In the genomic region with DNA sequence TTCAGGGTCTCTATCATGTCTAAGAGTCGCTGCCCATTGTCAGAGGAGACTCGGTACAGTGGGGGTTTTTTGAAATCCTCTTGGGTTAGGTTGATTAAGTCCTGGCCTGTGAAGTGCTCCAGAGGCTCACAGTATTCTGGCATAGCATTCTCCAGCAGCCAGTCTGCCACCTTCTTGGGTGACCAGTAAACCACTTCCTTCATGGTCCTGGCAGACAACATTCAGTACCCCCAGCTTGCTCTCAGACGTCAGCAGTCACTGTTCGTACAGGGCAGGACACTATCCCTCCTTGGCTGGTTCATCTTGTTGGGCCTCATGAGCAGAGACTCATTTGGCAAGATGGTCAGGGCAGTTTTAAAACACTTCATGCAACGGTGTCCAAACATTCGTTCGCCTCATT, we compare ENCODE assay signal across 29 mouse cellular contexts.
"Had no signal": no experiment of that assay in that cellular context is flagged by ENCODE, and none has a peak within 500 bp of the region (broad histone marks: within the 10 kb centered on the region; RNA-seq: fewer than 3 reads in every experiment).

No protein-coding gene starts in this region.

- H3K9me3 ChIP-seq: limb, embryonic 10.5 days; limb, embryonic 12.5 days; limb, embryonic 13.5 days; limb, embryonic 15.5 days; liver, embryonic 12.5 days; liver, embryonic 13.5 days; liver, embryonic 15.5 days; lung, embryonic 15.5 days; megakaryocyte, embryonic 14.5 days; midbrain, embryonic 10.5 days; midbrain, embryonic 12.5 days; midbrain, embryonic 13.5 days; midbrain, embryonic 15.5 days; neural tube, embryonic 12.5 days had no signal

- DNase-seq: left cerebral cortex, postnatal 4 days; liver; liver, embryonic 13.5 days; liver, postnatal 0 days; lung, adult 2 months; lung, embryonic 14.5 days; lung, postnatal 10 days; lung, postnatal 14 days; lung, postnatal 4 days; midbrain, embryonic 14.5 days had no signal

- H3K9ac ChIP-seq: limb, embryonic 12.5 days; limb, embryonic 13.5 days; limb, embryonic 15.5 days; liver, embryonic 12.5 days; liver, embryonic 13.5 days; liver, embryonic 14.5 days; liver, embryonic 15.5 days; liver, postnatal 0 days; lung, embryonic 14.5 days; lung, embryonic 15.5 days; midbrain, embryonic 12.5 days; midbrain, embryonic 13.5 days; midbrain, embryonic 15.5 days; neural tube, embryonic 12.5 days had no signal

- H3K4me1 ChIP-seq: limb, embryonic 10.5 days; limb, embryonic 13.5 days; lung, embryonic 15.5 days; midbrain, embryonic 12.5 days; midbrain, embryonic 13.5 days; midbrain, embryonic 15.5 days; neural tube, embryonic 12.5 days had no signal

- H3K4me3 ChIP-seq: left cerebral cortex, adult 2 months; limb, embryonic 10.5 days; limb, embryonic 12.5 days; limb, embryonic 13.5 days; limb, embryonic 15.5 days; liver, embryonic 12.5 days; liver, embryonic 13.5 days; liver, embryonic 15.5 days; lung, embryonic 15.5 days; megakaryocyte, embryonic 14.5 days; midbrain, embryonic 10.5 days; midbrain, embryonic 12.5 days; midbrain, embryonic 13.5 days; midbrain, embryonic 15.5 days; myocyte; neural tube, embryonic 12.5 days had no signal

- H3K4me2 ChIP-seq: limb, embryonic 12.5 days; limb, embryonic 13.5 days; limb, embryonic 15.5 days; liver, embryonic 11.5 days; liver, embryonic 12.5 days; liver, embryonic 13.5 days; liver, embryonic 15.5 days; lung, embryonic 14.5 days; lung, embryonic 15.5 days; midbrain, embryonic 12.5 days; midbrain, embryonic 13.5 days; midbrain, embryonic 15.5 days; neural tube, embryonic 12.5 days had no signal

- H3K27ac ChIP-seq: left cerebral cortex, adult 2 months; limb, embryonic 10.5 days; limb, embryonic 12.5 days; limb, embryonic 13.5 days; limb, embryonic 15.5 days; liver, embryonic 12.5 days; liver, embryonic 13.5 days; liver, embryonic 14.5 days; liver, embryonic 15.5 days; lung, embryonic 15.5 days; macrophage; midbrain, embryonic 10.5 days; midbrain, embryonic 12.5 days; midbrain, embryonic 13.5 days; midbrain, embryonic 15.5 days; neural tube, embryonic 12.5 days had no signal

- ATAC-seq: liver, embryonic 12.5 days; liver, postnatal 0 days; midbrain, embryonic 13.5 days; midbrain, embryonic 15.5 days; midbrain, embryonic 16.5 days had no signal

- H3K27me3 ChIP-seq: limb, embryonic 12.5 days; limb, embryonic 13.5 days; limb, embryonic 15.5 days; liver, embryonic 12.5 days; liver, embryonic 13.5 days; liver, embryonic 15.5 days; lung, embryonic 15.5 days; megakaryocyte, embryonic 14.5 days; midbrain, embryonic 12.5 days; midbrain, embryonic 13.5 days; midbrain, embryonic 15.5 days; neural tube, embryonic 12.5 days had no signal
